Mouse (Mus musculus) fibroblast of lung, adult 2 months (primary cell): ENCODE data around the gene Retreg1.

ENCODE experiments used
- DNase-seq: peaks from one replicate; pipeline ENCODE4 v3.0.0-alpha.2; 2011; ENCODE audit warnings: low read depth

The Retreg1 gene

GRCm38 (mm10) chr15:25843086-25843991 is at the start of gene Retreg1:
Gene Retreg1, plus strand, starts transcription at chr15:25843180.
- no peak for DNase-seq

DNA sequence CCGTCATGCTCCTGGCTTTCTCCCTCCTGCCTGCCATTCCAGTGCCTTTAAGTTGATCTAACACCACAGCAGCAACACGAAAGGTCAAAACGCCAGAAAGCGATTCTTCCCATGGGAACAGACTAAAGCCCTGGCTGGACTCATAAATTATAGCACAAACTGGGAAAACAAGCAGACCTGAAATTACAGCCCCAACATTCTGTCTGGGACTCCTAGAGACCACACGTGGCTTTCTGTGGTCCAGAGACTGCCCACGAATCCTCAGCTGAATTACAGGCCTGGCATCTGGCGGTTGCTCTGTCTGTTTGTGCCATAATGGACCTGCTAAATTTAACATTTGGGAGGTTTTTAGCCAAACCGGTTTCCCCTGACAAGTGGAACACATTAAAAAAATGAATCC is 48.9 kb upstream of the Retreg1 start:
- peak; percentile 91 for DNase-seq

- no peak for DNase-seq
Measured at GRCm38 (mm10) chr15:25795496-25795895, 47.5 kb upstream of the Retreg1 start.

DNA sequence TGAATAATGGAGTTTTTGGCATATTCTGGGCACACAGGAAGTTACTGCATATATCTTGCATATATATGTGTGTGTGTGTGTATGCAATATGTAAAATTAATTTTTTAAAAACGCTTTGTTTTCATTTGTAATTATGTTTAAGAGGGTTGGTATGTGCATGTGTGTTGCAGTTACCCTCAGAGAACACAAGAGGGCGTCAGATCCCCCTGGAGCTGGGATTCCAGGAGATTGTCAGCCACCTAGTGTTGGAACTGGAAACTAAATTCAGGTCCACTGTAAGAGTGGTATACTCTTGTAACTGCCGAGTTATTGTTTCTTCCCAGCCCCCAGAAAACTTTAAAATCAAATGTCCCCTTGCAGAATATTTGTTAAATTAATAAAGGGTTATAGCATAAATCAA is 46.6 kb upstream of the Retreg1 start:
- no peak for DNase-seq

- no peak for DNase-seq
Measured at GRCm38 (mm10) chr15:25797179-25797578, 45.8 kb upstream of the Retreg1 start.

- DNase-seq = no peak
Measured at GRCm38 (mm10) chr15:25797888-25798287, 45.1 kb upstream of the Retreg1 start.

- DNase-seq = no peak
Measured at GRCm38 (mm10) chr15:25801726-25802125, 41.3 kb upstream of the Retreg1 start.

DNA sequence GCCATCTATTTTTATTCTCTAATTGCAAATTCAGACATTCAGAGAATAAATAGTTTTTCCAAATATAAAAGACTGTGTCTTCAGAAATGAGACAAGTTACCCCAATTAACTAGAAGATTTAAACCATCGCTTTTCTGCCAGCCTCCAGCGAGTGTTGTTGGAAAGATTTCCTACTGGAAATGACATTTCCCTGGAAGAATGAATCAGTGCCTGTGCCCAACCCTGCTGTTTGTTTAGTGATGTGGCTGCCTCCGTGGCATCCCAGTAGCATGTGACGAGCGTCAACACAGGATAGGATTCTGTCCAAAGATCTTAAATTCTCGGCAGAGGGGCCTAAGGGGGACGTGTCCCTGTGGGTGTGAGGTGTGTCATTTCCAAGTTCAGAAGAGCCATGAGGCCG is 40.8 kb upstream of the Retreg1 start:
- DNase-seq = no peak

GRCm38 (mm10) chr15:25803111-25803510 is 39.9 kb upstream of the Retreg1 start:
- DNase-seq = no peak

- DNase-seq = no peak
Measured at GRCm38 (mm10) chr15:25805336-25806110, 37.5 kb upstream of the Retreg1 start.

DNA sequence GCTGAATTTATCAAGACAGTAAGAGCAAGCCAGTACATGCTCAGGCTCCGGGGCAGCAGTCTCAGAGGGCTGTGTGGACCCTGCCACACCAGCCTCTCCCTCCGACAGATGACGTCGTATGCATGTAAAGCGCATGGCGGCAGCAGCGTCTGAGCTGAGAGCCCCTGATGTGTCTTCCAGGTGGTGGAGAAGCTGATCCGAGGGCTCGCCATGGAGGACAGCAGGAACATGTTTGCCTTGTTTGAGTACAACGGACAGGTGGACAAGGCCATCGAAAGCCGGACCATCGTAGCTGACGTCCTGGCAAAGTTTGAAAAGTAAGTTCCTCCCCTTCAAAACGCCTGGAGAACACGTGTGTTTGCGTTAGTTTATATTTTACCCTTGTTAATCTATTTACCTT is 36.6 kb upstream of the Retreg1 start:
- DNase-seq = no peak

DNA sequence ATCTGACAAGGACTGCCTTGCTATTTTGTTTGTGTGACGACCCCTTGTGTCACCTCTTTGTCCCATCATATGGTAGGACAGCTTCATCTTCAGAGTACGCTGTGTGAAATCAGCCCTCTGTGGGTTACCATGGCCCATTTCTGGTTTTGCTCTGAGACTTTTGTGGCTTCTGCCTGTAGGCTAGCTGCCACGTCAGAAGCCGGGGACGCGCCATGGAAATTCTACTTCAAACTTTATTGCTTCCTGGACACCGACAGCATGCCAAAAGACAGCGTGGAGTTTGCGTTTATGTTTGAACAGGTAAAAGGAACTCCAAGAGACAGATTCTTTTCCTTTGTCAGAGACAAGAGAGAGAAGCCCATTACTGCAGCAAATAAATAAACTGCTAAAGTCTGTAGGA is 36.1 kb upstream of the Retreg1 start:
- DNase-seq = no peak

- DNase-seq = no peak
Measured at GRCm38 (mm10) chr15:25808677-25809460, 34.1 kb upstream of the Retreg1 start.

- DNase-seq = no peak
Measured at GRCm38 (mm10) chr15:25809669-25810068, 33.3 kb upstream of the Retreg1 start.

- DNase-seq = no peak
Measured at GRCm38 (mm10) chr15:25811834-25812250, 31.1 kb upstream of the Retreg1 start.

DNA sequence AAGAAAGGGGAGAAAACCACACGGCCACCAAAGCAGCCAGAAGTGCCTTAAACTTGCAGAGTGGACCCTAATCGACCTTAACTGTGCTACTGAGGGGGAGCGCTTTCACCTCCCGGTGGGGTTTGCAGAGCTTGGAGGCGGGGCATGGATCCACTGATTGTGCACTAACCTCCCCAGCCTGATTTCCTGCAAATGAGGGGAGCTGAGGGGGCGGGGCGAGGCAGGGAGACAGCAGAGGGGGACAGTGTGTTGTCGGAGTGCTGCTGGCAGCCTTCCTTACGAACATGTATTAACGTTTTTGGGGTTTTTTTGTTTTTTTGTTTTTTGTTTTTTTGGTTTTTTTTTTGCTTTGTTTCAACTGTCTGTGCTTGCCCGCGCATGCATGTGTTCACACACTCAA is 30.5 kb upstream of the Retreg1 start:
- DNase-seq = no peak

DNA sequence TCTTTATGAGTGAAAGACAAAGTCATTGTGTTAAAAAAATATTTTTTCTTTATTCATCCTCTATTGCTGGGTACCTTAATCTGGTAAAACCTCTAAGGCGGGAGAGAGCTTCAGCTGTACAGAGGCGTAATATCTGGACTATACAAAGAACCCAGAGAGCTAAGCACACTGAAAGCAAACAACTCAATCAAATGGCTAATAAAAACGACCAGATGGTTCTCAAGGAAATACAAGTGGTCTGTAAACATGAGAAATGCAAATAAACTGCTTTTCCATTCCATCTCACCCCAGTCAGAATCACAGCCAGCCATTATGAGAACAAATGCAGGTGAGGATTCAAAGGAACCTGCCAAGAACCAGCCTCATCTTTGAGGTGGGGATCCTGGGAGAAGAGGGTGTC is 28.4 kb upstream of the Retreg1 start:
- no peak for DNase-seq

DNA sequence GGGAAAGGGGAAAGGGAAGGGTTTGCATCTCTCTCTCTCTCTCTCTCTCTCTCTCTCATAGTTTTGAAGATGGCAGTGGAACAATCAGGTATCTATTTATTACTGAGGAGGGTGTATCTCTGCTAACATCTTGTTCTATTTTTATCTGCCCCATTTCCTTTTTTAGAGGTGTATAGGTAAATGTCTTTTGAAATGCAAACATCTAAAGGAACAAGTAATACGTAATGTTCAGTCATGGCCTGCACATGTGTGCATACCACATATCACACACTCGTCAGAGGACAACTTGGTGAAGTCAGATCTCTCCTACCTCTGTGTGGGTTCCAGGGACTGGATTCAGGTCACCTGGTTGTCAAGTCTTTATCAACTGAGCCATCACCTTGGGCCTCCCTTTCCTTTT is 25.8 kb upstream of the Retreg1 start:
- DNase-seq = no peak

DNA sequence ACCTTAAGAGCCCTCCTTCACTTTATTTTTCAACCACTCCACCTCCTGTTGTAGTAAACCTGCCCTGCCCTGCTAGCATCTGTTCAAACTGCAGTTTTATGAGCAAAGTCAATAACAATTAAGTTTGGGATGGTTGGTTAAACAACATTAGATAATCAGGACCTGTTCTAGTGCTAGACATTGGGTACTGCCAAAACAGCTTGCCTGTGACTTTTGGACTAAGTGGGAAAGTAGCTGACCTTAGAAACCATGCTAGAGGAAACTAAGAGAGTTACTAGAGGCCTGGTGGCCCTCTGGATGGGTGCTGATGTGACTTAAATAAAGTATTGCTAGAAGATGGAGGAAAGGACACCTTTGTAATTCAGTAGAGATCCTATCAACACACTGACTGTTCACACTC is 21.0 kb upstream of the Retreg1 start:
- DNase-seq = no peak

DNA sequence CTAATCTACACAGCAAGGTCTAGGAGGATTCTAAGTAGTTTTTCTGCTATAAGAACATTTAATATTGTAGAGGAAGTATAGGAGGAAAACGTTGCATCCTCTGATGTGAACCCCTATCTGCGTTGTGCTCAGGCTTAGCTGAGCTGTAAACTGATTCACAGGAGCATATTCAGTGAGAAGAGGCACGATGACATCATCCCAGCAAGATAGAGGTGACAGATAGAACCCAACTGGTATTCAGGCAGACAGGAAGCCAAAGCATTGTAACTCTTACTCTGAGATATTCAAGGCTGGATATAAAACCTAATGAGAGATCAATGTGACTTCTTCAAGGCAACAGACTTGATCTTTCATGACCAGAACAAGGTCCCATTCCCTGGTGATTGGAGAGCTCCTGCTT is 20.3 kb upstream of the Retreg1 start:
- no peak for DNase-seq

- no peak for DNase-seq
Measured at GRCm38 (mm10) chr15:25826531-25826961, 16.4 kb upstream of the Retreg1 start.

GRCm38 (mm10) chr15:25828464-25828863 is 14.5 kb upstream of the Retreg1 start:
- no peak for DNase-seq
